Mouse (Mus musculus): ENCODE measurements around the gene Cdip1.
"Not testable (repeated sequence)": the region's sequence is repeated elsewhere in the genome, so short reads cannot be mapped to it uniquely, and the experiment has no call there.

Gene Cdip1

DNA sequence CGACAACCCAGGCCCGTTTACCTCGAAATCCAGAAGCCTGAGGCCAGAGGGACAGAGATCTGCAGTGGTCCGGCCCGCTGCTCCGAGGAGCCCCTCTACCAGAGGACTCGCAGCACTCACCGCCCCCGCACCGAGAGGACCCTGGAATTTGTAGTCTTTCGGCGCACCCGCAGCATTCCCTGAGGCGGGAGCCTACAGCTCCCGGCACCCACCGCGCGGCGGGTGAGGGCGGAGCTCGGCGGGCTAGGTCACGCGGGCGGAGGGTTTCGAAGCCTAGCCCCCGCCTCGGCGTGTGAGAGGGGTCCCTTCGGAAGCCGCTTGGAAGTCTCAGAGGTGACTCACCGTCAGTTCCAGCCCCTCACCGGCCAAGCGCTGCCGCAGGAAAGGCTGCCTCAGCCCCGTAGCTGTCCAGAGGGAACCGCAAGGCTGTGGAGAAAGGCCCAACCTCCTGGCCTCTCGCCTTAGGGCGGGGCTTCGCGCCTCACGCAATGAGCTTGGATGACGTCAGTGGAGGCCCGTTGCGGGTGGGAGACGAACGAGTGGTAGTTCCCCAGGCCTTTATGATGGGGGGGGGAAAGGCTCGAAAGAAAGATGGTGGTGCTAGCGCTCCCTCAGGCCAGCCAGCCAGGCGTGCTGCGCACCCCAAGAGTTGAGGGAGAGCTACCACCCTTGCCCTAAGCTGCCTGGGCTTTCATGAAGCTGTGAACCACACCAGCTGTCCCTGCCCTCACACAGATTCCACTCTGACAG is at the start of gene Cdip1:
TSS of gene Cdip1 (minus strand) at position 483 of the 750 bp plus-strand sequence.
- DNase-seq (ENCODE audit: low spot score in 2 of 2) = peak; percentile 92 to 94

DNA sequence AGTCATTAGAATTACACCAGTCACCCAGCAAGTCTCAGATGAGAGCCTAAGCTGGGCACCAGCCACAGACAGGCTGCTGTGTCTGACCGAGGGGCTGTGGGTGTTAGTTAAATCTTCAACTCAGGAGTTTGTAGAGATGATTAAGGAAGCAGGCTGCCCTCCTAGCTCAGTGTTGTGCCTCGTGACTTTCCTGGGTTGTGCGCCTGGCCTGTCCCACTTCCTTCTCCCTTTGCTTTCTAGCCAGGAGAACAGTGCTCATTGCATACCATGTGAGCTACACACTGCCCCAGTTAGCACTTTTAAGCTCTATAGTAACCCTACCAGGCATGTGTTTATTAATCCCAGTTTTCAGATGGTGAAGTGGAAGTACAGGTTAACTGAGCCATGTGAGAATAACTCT is 49.5 kb upstream of the Cdip1 start:
- DNase-seq (ENCODE audit: low spot score in 2 of 2) = no peak

DNA sequence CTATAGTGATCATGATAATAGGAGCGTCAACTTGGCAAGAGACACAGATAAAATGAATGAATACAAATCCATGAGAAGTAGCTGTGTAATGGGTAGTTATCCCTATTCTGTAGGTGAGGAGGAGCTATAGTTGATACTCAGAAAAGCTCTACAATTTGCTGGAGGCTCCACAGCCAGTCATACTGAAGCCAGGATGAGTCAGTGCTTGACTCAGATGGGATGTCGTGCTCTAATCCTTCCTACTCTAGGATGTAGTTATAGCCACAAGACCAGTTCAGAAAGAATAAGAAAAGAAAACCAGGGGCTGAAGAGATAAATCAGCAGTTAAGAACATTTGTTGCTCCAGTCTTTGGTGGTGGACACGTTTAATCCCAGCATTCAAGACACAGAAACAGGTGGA is 47.5 kb upstream of the Cdip1 start:
- DNase-seq (ENCODE audit: low spot score in 2 of 2) = no peak

DNA sequence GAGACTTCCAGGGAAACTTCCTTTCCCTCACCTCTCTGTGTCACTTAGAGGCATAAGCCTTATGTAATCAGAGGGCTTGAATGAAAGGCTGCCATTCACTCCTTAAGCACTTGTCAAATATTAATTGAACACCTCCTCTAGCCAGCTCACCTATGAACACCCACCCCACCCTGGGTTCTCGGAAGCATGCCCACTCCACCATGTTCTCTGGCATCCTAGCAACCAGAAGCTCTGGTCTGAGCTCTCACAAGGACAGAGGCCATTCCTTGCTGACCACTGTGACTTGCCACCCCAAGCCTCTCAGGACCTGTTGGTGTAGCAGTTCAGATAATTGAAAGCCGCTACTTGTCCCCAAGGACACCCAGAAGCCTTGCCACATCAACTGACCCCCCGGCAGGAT is 45.1 kb upstream of the Cdip1 start, which contains the start of gene 4930562C15Rik:
TSS of gene 4930562C15Rik (plus strand) at position 226 of the 400 bp plus-strand sequence.
- no peak for DNase-seq (ENCODE audit: low spot score in 2 of 2)

DNA sequence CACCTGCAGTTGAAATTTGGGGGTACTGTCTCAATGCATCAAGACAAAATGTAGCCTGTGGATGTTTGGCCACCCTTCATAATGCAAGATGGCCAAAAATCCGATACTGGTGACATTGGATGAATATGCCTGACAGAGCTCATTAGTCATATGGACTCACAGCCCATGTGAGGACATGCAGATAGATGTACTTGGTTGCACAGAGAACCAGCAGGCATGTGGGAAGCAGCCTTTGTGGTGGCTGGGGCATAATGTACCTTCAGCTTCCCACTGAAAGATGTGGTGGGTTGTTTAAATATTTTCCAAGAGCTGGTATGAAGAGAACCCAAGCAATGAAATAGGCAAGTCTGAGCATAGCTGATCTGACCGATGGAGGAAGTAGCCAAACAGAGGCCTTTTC is 43.8 kb upstream of the Cdip1 start:
- no peak for DNase-seq (ENCODE audit: low spot score in 2 of 2)

DNA sequence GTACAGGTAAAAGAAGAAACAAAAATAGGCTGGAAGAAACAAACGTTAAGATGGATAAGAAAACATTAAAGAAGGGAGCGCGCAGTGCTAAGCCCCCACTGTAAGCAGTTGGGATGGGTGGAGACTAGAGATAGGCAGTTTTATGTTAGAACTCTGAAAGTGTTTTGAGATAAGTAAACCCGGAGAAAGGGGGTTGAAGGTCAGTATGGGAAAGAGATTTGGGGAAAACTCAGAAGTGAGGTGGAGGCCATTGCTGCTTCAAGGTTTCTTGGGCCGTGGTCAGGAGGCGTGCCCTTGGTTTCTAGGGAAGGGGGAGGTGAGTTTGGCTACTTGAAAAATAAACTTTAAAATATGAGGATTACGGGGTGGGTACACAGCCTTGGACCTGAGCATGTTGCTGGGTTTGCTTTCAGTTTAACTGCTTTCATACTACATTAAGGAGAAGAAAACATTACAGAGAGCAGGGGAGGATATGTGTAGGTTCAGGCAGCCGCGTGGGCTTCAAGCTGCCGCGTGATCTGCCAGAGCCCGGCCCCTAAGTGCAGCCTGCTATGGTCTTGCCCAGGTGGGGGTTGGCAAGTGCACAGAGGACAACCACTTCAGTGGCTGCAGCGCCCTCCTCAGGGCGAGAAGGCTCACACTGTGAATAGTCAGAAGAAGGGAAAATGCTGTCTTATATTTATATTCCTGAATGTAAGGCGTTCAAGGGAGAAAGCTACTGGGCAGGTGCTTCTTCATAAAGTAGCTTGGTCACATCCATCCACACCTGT is 41.7 kb upstream of the Cdip1 start:
- DNase-seq (ENCODE audit: low spot score in 2 of 2) = no peak

DNA sequence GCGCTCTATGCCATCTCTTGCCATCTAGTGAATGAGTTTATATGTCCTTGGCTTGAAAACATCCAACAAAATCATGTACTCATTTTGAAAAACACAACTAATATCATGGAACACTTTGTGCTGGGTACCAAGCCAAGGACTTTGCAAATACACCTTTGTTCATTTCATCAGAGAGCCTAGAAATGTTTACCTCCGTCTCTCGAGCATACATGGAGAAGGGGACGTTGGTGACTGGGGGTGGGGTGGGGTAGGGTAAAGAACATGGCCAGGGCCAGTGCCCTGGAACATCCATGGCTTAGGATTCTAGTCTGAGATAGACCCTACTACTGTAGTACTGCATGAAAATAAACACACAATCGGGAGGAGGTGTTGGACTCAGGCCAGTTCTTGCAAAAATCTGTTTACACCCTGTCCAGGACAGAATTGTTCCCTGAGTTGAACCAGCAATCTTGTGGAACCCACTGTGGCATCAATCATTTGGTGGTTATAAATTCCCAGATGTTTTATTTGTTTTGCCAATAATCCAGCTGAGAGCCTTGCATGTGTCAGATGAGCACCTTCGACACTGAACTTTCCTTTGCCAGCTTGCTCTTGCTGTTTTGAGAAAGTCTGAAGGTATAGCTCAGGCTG is 39.3 kb upstream of the Cdip1 start:
- DNase-seq (ENCODE audit: low spot score in 2 of 2) = no peak

DNA sequence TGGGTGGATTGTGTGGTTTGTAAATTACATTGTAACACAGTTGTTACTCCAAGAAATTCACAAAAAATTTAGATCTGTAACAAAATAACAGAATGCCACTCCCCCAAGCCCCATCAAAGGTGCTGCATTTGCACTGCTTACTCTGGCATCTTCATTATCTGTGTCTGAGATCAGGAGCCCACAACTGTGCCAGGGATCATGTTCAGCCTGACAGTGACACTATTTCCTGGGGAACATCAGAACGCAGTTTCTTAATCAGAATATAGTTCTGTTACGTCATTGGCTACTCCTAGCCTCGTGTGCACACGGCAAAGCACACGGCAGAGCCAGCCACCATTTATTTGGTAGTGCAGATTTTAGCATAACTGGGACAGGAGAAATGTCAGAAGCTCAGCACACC is 37.5 kb upstream of the Cdip1 start:
- DNase-seq (ENCODE audit: low spot score in 2 of 2) = no peak

DNA sequence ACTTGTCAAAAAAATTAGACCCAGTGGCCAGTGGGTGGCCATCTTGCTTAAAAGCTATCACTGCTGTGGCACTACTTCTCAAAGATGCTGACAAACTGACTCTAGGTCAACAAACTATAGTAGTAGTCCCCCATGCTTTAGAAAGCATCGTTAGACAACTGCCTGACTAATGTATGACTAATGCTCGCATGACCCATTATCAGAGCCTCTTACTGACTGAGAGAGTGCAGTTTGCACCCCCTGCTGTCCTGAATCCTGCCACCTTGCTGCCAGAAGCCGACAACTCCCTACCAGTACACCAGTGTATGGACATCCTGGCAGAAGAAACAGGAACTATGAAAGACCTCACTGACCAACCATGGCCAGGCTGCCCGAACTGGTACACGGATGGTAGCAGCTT is 34.4 kb upstream of the Cdip1 start:
- DNase-seq (ENCODE audit: low spot score in 2 of 2) = not testable (repeated sequence)

DNA sequence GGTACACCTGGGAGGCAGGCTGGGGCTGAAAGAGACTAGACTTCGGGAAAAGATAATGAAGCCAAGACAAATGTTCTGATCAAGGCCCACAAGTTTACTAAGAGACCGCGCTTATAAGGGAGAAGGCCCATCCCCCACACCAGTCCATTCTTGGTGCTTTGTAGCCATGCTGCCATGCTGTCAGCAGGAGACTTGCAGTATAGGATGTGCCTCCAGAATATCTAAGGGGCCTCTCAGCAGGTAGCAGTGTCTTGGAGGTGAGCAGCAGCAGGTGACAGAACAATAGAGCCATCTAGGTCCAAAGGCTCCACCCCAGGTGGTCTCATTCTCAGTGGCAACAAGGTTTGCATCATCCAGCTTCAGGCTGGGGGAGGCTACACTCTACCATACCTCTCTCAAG is 28.3 kb upstream of the Cdip1 start:
- DNase-seq (ENCODE audit: low spot score in 2 of 2) = no peak

DNA sequence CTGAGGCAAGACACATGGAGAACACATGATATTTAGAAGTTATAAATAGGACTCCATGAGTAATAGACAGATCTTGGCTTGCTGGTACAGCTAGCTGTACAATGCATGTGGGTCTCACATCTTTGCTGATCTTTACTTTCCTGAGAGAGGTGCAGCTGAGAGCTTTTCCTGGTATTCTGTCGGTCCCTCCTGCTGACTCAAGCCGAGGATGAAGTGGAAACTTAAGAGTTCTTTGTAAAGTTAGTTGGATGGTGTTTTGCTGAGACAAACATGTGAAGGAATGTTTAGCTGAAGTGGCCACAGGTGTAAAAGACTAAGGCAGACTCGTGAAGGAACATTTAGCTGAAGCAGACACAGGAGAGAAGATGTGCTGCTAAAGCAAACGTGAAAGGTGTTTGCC is 6.5 kb upstream of the Cdip1 start:
- DNase-seq (ENCODE audit: low spot score in 2 of 2) = no peak

DNA sequence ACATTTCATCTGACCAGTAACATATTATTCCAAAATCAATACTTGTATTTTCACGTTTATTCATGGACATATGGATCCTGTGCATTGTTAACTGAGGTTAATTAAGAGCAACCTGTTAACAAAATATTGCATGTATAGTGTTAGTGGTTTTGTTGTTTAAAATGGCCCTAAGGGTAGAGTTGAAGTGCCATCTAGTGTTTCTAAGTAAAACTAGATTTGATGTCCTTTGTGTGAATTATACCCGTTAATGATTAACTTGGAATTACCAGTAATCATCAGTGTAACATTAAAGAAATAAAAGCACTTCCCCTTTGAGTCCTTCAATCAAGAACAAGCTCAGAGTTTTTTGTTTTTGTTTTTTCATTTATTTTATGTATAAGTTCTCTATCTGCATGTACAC is 1.2 kb upstream of the Cdip1 start:
- no peak for DNase-seq (ENCODE audit: low spot score in 2 of 2)

DNA sequence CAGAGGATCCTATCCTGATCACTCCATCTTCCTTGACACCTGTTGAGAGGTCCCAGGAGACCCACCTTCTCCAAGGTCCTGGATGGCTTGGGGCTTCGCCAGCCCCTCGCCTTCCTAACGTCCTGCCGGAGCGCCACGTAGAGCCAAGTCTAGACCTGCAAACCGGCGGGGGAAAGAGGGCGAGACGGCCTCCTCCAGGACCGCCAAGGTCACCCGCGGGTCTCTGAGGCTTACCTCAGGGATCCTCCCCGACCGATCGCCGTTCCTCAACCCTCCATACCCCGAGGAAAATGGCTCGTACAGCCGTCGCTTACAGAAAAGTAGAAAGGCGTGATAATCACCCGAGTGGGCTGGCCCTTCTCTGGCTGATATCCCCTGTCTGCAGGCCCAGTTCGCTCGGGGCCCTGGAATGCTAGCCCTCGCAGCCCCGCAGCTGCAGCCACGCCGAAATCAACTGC is 752 bp downstream of the Cdip1 start:
- peak in 1 of 2 experiments; percentile 13 for DNase-seq (ENCODE audit: low spot score in 2 of 2)

DNA sequence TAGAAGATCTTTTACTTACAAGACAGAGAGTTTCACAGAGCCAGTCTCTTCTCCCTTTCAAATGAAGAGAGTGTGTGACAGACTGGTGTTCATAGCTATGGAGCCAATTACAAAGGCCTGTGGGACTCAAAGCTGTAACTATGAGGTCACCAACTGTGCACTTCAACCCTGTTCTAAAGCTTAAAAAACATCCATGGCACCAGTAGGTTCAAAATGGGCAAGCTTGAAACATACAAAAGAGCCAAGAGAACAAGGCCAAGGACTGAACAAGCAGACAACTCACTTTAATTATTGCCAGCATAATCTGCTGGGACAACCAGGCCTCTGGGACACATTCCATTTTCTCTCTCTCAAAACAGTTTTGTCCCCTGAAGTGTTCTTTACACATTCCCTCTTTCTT is 1.9 kb downstream of the Cdip1 start:
- no peak for DNase-seq (ENCODE audit: low spot score in 2 of 2)

DNA sequence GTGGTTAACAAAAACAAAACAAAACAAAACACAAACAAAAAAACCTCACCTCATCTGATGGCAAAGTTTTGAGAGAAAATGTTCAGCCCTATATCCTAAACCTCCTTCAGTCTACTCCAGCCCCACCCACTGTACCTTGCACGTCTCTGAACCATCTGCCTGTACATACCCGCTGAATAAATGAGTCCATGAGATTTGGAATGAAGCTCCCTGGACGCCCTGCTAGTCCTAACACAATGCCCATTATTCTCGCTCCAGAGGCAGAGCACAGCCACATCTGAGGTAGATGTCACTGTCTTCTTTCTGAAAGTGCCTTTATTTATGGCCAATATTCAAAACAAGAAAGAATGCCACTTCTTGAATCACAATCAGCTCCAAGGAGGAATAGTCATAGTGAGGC is 4.4 kb downstream of the Cdip1 start:
- no peak for DNase-seq (ENCODE audit: low spot score in 2 of 2)

DNA sequence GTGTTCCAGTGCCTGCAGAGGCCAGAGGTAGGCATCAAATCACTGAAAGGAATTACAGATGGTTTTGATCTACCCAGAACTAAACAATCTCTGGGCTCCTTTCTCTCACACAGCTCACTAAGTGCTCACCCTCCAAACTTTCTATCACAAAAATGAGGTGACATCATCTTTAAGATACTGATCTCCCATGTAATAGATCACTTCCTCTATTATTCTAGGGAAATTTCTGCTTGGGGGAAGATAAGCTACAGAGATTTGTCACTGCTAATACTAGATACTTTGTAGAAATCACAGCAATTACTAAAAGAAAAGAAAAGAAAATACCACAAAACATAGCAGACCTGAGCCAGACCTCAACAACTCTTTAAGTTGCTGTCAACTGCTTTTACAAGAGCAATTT is 7.6 kb downstream of the Cdip1 start:
- DNase-seq (ENCODE audit: low spot score in 2 of 2) = no peak

DNA sequence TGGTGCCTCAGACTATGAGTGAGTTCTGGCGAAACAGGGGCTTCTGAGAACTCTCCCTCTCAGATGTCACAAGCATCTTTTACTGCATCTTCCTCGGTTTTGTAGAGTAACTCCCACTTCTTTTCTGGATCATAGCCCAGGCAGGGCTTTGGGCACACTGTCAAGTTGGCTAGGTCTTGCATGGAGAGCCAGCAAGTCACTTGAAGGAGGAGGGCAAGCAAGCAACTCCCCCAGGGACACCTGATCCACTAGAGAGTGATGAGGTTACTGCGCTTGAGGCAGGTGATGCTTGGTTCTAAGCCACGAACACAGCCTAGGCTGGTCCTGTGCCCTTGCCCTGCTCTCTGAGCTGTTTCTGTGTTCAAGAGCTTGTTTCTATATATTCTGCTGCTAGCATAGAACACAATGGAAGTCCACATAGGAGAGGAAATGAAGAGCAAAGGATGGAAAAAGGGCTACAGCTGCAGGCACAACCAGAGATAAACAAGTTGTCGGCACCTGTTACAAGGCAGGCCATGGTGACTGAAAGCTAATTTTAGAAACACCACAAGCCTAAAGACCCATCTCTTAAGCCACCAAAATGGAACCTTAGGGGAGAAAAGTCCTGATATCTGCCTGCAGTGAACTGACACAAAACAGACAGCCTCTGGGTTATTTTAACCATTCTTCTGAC is 8.4 kb downstream of the Cdip1 start:
- peak in 1 of 2 experiments; percentile 76 for DNase-seq (ENCODE audit: low spot score in 2 of 2)

DNA sequence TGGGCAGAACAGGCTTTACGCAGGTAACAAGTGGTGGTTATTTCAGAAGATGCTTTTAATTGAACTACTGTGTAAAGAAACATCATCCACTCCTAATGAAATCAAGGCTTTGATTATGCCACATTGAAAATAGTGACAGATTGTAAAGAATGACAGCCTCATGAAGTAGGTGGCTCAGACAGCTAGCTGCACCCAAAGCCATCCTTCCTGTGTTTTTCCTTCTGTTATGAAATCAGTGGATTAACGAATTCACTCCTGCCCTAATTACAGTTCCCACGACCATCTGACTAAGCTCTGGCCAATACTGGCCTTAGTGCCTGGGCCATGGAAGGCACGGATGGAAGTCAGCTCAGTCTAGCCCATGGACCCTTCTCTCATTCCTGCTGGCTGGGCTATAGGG is 11.2 kb downstream of the Cdip1 start:
- DNase-seq (ENCODE audit: low spot score in 2 of 2) = no peak

DNA sequence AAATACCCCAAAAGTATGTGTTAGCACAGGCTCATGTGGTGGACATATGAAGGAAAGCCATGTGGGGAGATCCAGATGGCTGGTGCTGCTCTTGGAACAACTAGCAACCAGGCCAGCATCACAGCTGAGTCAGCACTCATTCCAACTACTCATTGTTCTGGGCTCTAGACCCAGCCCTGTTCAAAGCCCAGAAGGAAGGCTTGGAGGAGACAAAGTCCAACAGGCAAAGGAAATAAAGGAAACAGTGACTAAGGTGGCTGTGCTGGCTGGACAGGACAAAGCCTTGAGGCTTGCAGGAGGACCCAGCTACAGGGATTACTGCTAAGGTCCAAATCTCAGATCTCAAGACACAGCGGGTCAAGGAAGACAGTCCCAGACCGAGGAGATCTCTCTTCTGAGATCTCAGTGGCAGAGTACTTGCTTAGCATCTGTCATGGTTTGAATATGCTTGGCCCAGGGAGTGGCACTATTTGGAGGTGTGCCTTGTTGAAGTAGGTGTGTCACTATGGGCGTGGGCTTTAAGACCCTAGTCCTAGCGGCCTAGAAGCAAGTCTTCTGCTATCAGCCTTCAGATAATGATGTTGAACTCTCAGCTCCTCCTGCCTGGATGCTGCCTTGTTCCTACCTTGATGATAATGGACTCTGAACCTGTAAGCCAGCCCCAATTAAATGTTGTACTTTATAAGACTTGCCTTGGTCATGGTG is 12.0 kb downstream of the Cdip1 start:
- DNase-seq (ENCODE audit: low spot score in 2 of 2) = no peak

DNA sequence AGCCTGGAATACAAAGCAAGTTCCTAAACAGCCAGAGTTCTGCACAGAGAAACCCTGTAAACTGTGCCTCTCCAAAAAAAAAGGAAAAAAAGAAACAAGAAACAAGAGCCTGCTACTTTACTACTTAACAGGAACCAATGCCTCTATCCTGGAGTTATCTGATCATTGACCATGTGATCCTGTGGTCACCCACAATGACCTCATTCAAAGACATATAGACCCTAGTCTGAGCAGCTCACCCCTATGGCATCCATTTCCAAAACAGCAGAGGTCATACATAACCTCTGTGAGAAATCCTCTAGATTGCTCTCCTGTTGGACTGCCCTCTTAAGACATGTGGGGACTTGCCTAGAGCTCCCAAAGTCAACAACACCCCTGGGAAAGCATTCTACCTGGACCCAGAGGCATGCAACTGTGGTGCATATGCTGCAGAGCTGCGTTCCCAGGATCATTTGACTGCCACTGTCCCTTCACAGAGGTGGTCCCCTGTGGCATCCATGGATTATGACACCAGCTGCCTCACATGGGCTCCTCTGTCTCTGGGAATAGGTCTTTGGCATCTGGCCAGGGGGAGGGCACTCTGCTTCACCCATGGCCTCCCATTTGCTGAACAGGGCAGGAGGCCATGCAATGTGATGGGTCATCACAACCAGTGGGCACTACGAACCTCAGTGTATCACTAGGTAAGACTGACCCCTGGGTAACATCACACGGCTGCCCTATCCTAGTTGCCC is 12.8 kb downstream of the Cdip1 start:
- peak in 1 of 2 experiments; percentile 29 for DNase-seq (ENCODE audit: low spot score in 2 of 2)

Measured in urinary bladder, postnatal 36 days (tissue).